12 mouse cellular contexts compared by ENCODE assay signal in genomic region chrX:18461198-18461601, GRCm38 (mm10). TPM values are rescaled to one million over a fixed set of nuclear protein-coding genes. Genes with fewer than 3 reads are reported as not detected.
DNase-seq lines count a peak whose midpoint lies in the region; ATAC-seq lines count a peak whose summit lies in the region.
"Had no signal": no experiment of that assay in that cellular context is flagged by ENCODE, and none has a peak within 500 bp of the region (broad histone marks: within the 10 kb centered on the region; RNA-seq: fewer than 3 reads in every experiment).

Gene 4930578C19Rik (minus strand): TSS chrX:18461397.

- no peaks in the 10 kb centered on the region for H3K27me3 ChIP-seq in lung, embryonic 15.5 days
- H3K27me3 ChIP-seq in midbrain, embryonic 16.5 days (ENCODE audit: control insufficient read depth, insufficient read depth, low read depth, low read length): no peaks in the 10 kb centered on the region
- no peaks in the 10 kb centered on the region for H3K27me3 ChIP-seq in hindbrain, embryonic 13.5 days

- no peak within 1 kb of the TSS for H3K4me2 ChIP-seq in lung, embryonic 15.5 days
- H3K4me2 ChIP-seq in midbrain, embryonic 16.5 days (ENCODE audit: low read length): no peak within 1 kb of the TSS
- H3K4me2 ChIP-seq in hindbrain, embryonic 13.5 days: no peak within 1 kb of the TSS

- H3K27ac ChIP-seq in brown adipose tissue, adult 24 weeks (replicated peaks; ENCODE audit: low read depth, low read length): peak within 1 kb of the TSS; percentile 95
- peak within 1 kb of the TSS; percentile 22; the same call in 1 of the 2 replicates for H3K27ac ChIP-seq in lung, embryonic 15.5 days
- no peak within 1 kb of the TSS for H3K27ac ChIP-seq in midbrain, embryonic 16.5 days (ENCODE audit: low read length)
- no peak within 1 kb of the TSS for H3K27ac ChIP-seq in hindbrain, embryonic 13.5 days

- WGBS in lung, embryonic 15.5 days: 70% methylated on average over 8 of the region's 8 CpGs
- 87% methylated on average over 8 of the region's 8 CpGs for WGBS in midbrain, embryonic 16.5 days
- 82% methylated on average over 8 of the region's 8 CpGs for WGBS in hindbrain, embryonic 13.5 days

- H3K9ac ChIP-seq in lung, embryonic 15.5 days: no peak within 1 kb of the TSS
- H3K9ac ChIP-seq in midbrain, embryonic 16.5 days (ENCODE audit: low read depth, low read length): no peak within 1 kb of the TSS
- H3K9ac ChIP-seq in hindbrain, embryonic 13.5 days: no peak within 1 kb of the TSS

- DNase-seq in adrenal gland, adult 2 months: peak; percentile 4
- no peak for DNase-seq in adrenal gland, adult 18-20 months (ENCODE audit: low spot score in 2 of 2)
- peak; percentile 9 for DNase-seq in kidney, adult 18-20 months
- no peak for DNase-seq in urinary bladder, adult 2 months (ENCODE audit: low spot score)
- DNase-seq: cerebellum, postnatal 36 days; midbrain, embryonic 14.5 days had no signal

- H3K4me3 ChIP-seq in brown adipose tissue, adult 24 weeks (ENCODE audit: insufficient read depth, low read depth, low read length): peak within 1 kb of the TSS; percentile 68
- H3K4me3 ChIP-seq in lung, embryonic 15.5 days: 0 out of 2 replicates have a peak within 1 kb of the TSS, but pooled peaks have one; percentile 1
- H3K4me3 ChIP-seq in midbrain, embryonic 16.5 days (ENCODE audit: low read depth, low read length): no peak within 1 kb of the TSS
- no peak within 1 kb of the TSS for H3K4me3 ChIP-seq in hindbrain, embryonic 13.5 days

- ATAC-seq in lung, embryonic 15.5 days (ENCODE audit: borderline replicate concordance, extremely low read depth, low FRiP score, low TSS enrichment): peak; percentile 65; the same call in 1 of the 2 replicates
- no peak for ATAC-seq in midbrain, embryonic 16.5 days
- ATAC-seq in hindbrain, embryonic 13.5 days (ENCODE audit: low FRiP score): no peak

- no peaks in the 10 kb centered on the region for H3K4me1 ChIP-seq in brown adipose tissue, adult 24 weeks (ENCODE audit: control insufficient read depth, insufficient read depth, insufficient read length, low read length)
- H3K4me1 ChIP-seq in lung, embryonic 15.5 days: no peaks in the 10 kb centered on the region
- H3K4me1 ChIP-seq in midbrain, embryonic 16.5 days (ENCODE audit: control insufficient read depth, insufficient read depth, low read length): no peaks in the 10 kb centered on the region
- no peaks in the 10 kb centered on the region for H3K4me1 ChIP-seq in hindbrain, embryonic 13.5 days (replicated peaks)

- H3K36me3 ChIP-seq in lung, embryonic 15.5 days: no peaks in the 10 kb centered on the region
- H3K36me3 ChIP-seq in midbrain, embryonic 16.5 days (ENCODE audit: control insufficient read depth, insufficient read depth, low read length): no peaks in the 10 kb centered on the region
- H3K36me3 ChIP-seq in hindbrain, embryonic 13.5 days: no peaks in the 10 kb centered on the region

- no peaks in the 10 kb centered on the region for H3K9me3 ChIP-seq in lung, embryonic 15.5 days
- H3K9me3 ChIP-seq in midbrain, embryonic 16.5 days (replicated peaks; ENCODE audit: control insufficient read depth, low read length, poor library complexity, severe bottlenecking): no peaks in the 10 kb centered on the region
- no peaks in the 10 kb centered on the region for H3K9me3 ChIP-seq in hindbrain, embryonic 13.5 days

RNA-seq across cellular contexts. Expression of gene 4930578C19Rik, which starts in this region (rescaled TPM):
- total RNA-seq in adrenal gland, adult 2 months (2021): 1 to 10 TPM in 1 of 2 experiments, under 1 TPM in 1; 0.63 to 1.0 TPM
- polyA plus RNA-seq in adrenal gland, adult 2 months (2012; rRNA removed): 1.7 and 2.2 TPM in 2 replicates
- under 1 TPM; 0.50 to 0.86 TPM for total RNA-seq in adrenal gland, adult 18-20 months (2021)
- polyA plus RNA-seq in brown adipose tissue, adult 24 weeks (2012; ENCODE audit: insufficient read depth, insufficient read length, missing spikeins): 1.9 and 2.1 TPM in 2 replicates
- 1.4 and 2.1 TPM in 2 replicates for polyA plus RNA-seq in lung, embryonic 15.5 days (2015; fragmentation: Nextera tagmentation; extraction: Ambion mirVana)
- polyA plus RNA-seq in midbrain, embryonic 16.5 days (2015; fragmentation: Nextera tagmentation; extraction: Ambion mirVana): 0.76 and 0.92 TPM in 2 replicates
- 2.8 TPM in 2 replicates for polyA plus RNA-seq in urinary bladder, adult 2 months (2012; rRNA removed)
- polyA plus RNA-seq in hindbrain, embryonic 13.5 days (2015; fragmentation: Nextera tagmentation; extraction: Ambion mirVana): 0.63 and 0.66 TPM in 2 replicates
- total RNA-seq: granulocyte monocyte progenitor cell, adult 5-6 weeks; MEL had no signal

Comparison
In these comparisons a context has a peak if more than half of its experiments do, and no peak if none do; other contexts are left out.
1. DNase-seq: peak in adrenal gland, adult 2 months (single experiment) and kidney, adult 18-20 months (single experiment); none in adrenal gland, adult 18-20 months (0 of 2) and urinary bladder, adult 2 months (single experiment).
2. H3K27ac ChIP-seq: peak in brown adipose tissue, adult 24 weeks (single experiment) and lung, embryonic 15.5 days (single experiment); none in midbrain, embryonic 16.5 days (single experiment) and hindbrain, embryonic 13.5 days (single experiment).
3. H3K4me3 ChIP-seq: peak in brown adipose tissue, adult 24 weeks (single experiment) and lung, embryonic 15.5 days (single experiment); none in midbrain, embryonic 16.5 days (single experiment) and hindbrain, embryonic 13.5 days (single experiment).